Mouse (Mus musculus) hindbrain, embryonic 16.5 days (tissue): Measurements from ENCODE around the gene Trim29. TPM values are rescaled to one million over a fixed set of nuclear protein-coding genes. Genes with fewer than 3 reads are reported as not detected.

Experiments
- ATAC-seq: fragments of 200-750 bp; cut with Nextera tagmentation; 2 replicates; pipeline ENCODE4 v1.8.0; 2017; ENCODE audit warnings: moderate TSS enrichment, moderate library complexity
- H3K27ac ChIP-seq: fragments of 300-500 bp; sonication (generic); 2 replicates; pipeline ENCODE4 v1.5.1; 2014; ENCODE audit warnings: low read depth, mild to moderate bottlenecking, control low read depth, low read length, moderate library complexity
- H3K27me3 ChIP-seq: fragments of 300-500 bp; sonication (generic); replicated peaks from 2 replicates; pipeline ENCODE4 v1.6.1; 2014; ENCODE audit warnings: low read length; ENCODE audit not compliant: control insufficient read depth, insufficient read depth
- H3K36me3 ChIP-seq: fragments of 300-500 bp; sonication (generic); 2 replicates; pipeline ENCODE4 v1.6.1; 2014; ENCODE audit warnings: mild to moderate bottlenecking, low read length, moderate library complexity, mixed read lengths; ENCODE audit not compliant: control insufficient read depth, insufficient read depth
- H3K4me1 ChIP-seq: fragments of 300-500 bp; sonication (generic); 2 replicates; pipeline ENCODE4 v1.6.1; 2014; ENCODE audit warnings: low read depth, low read length; ENCODE audit not compliant: control insufficient read depth, insufficient read depth
- H3K4me2 ChIP-seq: fragments of 300-500 bp; sonication (generic); 2 replicates; pipeline ENCODE4 v1.6.1; 2014; ENCODE audit warnings: mild to moderate bottlenecking, low read length, control low read depth, moderate library complexity
- H3K4me3 ChIP-seq: fragments of 300-500 bp; sonication (generic); 2 replicates; pipeline ENCODE4 v1.5.1; 2014; ENCODE audit warnings: mild to moderate bottlenecking, low read length, control low read depth, moderate library complexity
- H3K9ac ChIP-seq: fragments of 300-500 bp; sonication (generic); 2 replicates; pipeline ENCODE4 v1.6.1; 2014; ENCODE audit warnings: low read depth, mild to moderate bottlenecking, control low read depth, low read length, moderate library complexity
- H3K9me3 ChIP-seq: fragments of 300-500 bp; sonication (generic); 2 replicates; pipeline ENCODE4 v1.6.1; 2014; ENCODE audit warnings: mild to moderate bottlenecking, low read length, moderate library complexity; ENCODE audit not compliant: control insufficient read depth
- WGBS: fragments of 180-500 bp; shearing (Covaris S2); extraction: QIAGEN DNeasy Blood & Tissue Kit; methylation state at CpG from one replicate; pipeline ENCODE4 v1.1.7; 2014; 5-methylcytosine and 5-hydroxymethylcytosine counted together
- polyA plus RNA-seq: library from polyadenylated mRNA; unstranded; fragments of >200 nt; fragmentation: Nextera tagmentation; extraction: Ambion mirVana; gene quantifications from 2 replicates; pipeline ENCODE4 v1.2.1, GENCODE M21; 2015

Trim29 gene
- polyA plus RNA-seq, 1 experiment from 2014 or later, result not detected

GRCm38 (mm10) chr9:43339614-43340020 lies 29.0 kb downstream of the Trim29 start:
- Histone ChIP-seq H3K4me1 (no peaks in the 10 kb centered on the region; the same call in 1 of the 2 replicates), H3K27ac (no peak overlapping the region), H3K36me3 (no peaks in the 10 kb centered on the region), H3K4me2 (no peak overlapping the region), H3K4me3 (no peak overlapping the region), H3K9ac (no peak overlapping the region), H3K9me3 (no peaks in the 10 kb centered on the region), H3K27me3 (no peaks in the 10 kb centered on the region; the same call in 1 of the 2 replicates)
- 0% methylated on average over 2 of the region's 2 CpGs for WGBS
- peak; percentile 79 for ATAC-seq

GRCm38 (mm10) chr9:43350089-43350488 lies 39.4 kb downstream of the Trim29 start:
- Histone ChIP-seq H3K9me3 (0 out of 2 replicates have a peak, but pooled peaks cover 2% of the 10 kb centered on the region), H3K27me3 (peaks cover 2% of the 10 kb centered on the region; the same call in 1 of the 2 replicates), H3K27ac (no peak overlapping the region), H3K9ac (no peak overlapping the region), H3K4me2 (no peak overlapping the region), H3K4me1 (no peaks in the 10 kb centered on the region; the same call in 1 of the 2 replicates), H3K4me3 (no peak overlapping the region), H3K36me3 (no peaks in the 10 kb centered on the region)
- no peak for ATAC-seq
- 51% methylated on average over 5 of the region's 5 CpGs for WGBS

GRCm38 (mm10) chr9:43351015-43351414 lies 40.4 kb downstream of the Trim29 start:
- Histone ChIP-seq H3K4me2 (no peak overlapping the region), H3K4me1 (no peaks in the 10 kb centered on the region; the same call in 1 of the 2 replicates), H3K27me3 (peaks cover 2% of the 10 kb centered on the region; the same call in 1 of the 2 replicates), H3K27ac (no peak overlapping the region), H3K9me3 (no peaks in the 10 kb centered on the region), H3K36me3 (no peaks in the 10 kb centered on the region), H3K9ac (no peak overlapping the region), H3K4me3 (no peak overlapping the region)
- ATAC-seq, result no peak; the same call in none of the 2 replicates
- WGBS, result 49% methylated on average over 13 of the region's 13 CpGs

GRCm38 (mm10) chr9:43357011-43357410 lies 46.4 kb downstream of the Trim29 start:
- no peak for ATAC-seq
- Histone ChIP-seq H3K4me2 (no peak overlapping the region), H3K36me3 (no peaks in the 10 kb centered on the region), H3K9me3 (no peaks in the 10 kb centered on the region), H3K27ac (no peak overlapping the region), H3K27me3 (no peaks in the 10 kb centered on the region), H3K4me3 (no peak overlapping the region), H3K4me1 (peaks cover 3% of the 10 kb centered on the region), H3K9ac (no peak overlapping the region)

GRCm38 (mm10) chr9:43358591-43359323 lies 48.1 kb downstream of the Trim29 start:
- Histone ChIP-seq H3K27me3 (no peaks in the 10 kb centered on the region), H3K4me1 (peaks cover 3% of the 10 kb centered on the region), H3K4me3 (no peak overlapping the region), H3K36me3 (no peaks in the 10 kb centered on the region), H3K9me3 (no peaks in the 10 kb centered on the region), H3K27ac (no peak overlapping the region), H3K9ac (no peak overlapping the region), H3K4me2 (no peak overlapping the region)
- WGBS, result 18% methylated on average over 15 of the region's 15 CpGs
- ATAC-seq, result no peak

GRCm38 (mm10) chr9:43368781-43369180 lies 58.1 kb downstream of the Trim29 start:
- no peak overlapping the region for H3K4me3 ChIP-seq
- WGBS, result 86% methylated on average over 3 of the region's 3 CpGs
- no peaks in the 10 kb centered on the region for H3K9me3 ChIP-seq
- H3K27me3 ChIP-seq, result no peaks in the 10 kb centered on the region
- H3K36me3 ChIP-seq, result no peaks in the 10 kb centered on the region
- no peak overlapping the region for H3K27ac ChIP-seq
- no peaks in the 10 kb centered on the region for H3K4me1 ChIP-seq
- H3K9ac ChIP-seq, result no peak overlapping the region
- H3K4me2 ChIP-seq, result no peak overlapping the region
- no peak for ATAC-seq

- H3K9me3 ChIP-seq, result no peaks in the 10 kb centered on the region
- H3K9ac ChIP-seq, result no peak overlapping the region
- peak; percentile 60 for ATAC-seq
- WGBS, result 44% methylated on average over 4 of the region's 4 CpGs
- H3K36me3 ChIP-seq, result no peaks in the 10 kb centered on the region
- H3K4me3 ChIP-seq, result no peak overlapping the region
- H3K27ac ChIP-seq, result no peak overlapping the region
- no peak overlapping the region for H3K4me2 ChIP-seq
- no peaks in the 10 kb centered on the region for H3K27me3 ChIP-seq
- H3K4me1 ChIP-seq, result no peaks in the 10 kb centered on the region; the same call in 1 of the 2 replicates
These were observed 73.2 kb downstream of the Trim29 start for GRCm38 (mm10) chr9:43383871-43384270.

- Histone ChIP-seq H3K27ac (no peak overlapping the region), H3K27me3 (no peaks in the 10 kb centered on the region), H3K4me2 (no peak overlapping the region), H3K4me1 (peaks cover 3% of the 10 kb centered on the region; the same call in 1 of the 2 replicates), H3K4me3 (no peak overlapping the region), H3K9me3 (no peaks in the 10 kb centered on the region), H3K36me3 (no peaks in the 10 kb centered on the region), H3K9ac (no peak overlapping the region)
- peak; percentile 64 for ATAC-seq
- WGBS, result 53% methylated on average over 3 of the region's 3 CpGs
These were observed 73.8 kb downstream of the Trim29 start for GRCm38 (mm10) chr9:43384400-43384799.
